Mouse (Mus musculus) heart, embryonic 14.5 days (tissue): ENCODE measurements at regions not wholly inside any gene's neighbourhood (a gene's known extent, or its start where the extent isn't known, plus 50 kb on each side); places are given as distances from the start of the nearest gene placed in this dataset.

Experiments used
- ATAC-seq: fragments of 200-750 bp; cut with Nextera tagmentation; 2 replicates; pipeline ENCODE4 v1.8.0; 2017; ENCODE audit warnings: low read depth, moderate TSS enrichment; ENCODE audit not compliant: insufficient number of reproducible peaks, insufficient read depth, low FRiP score
- H3K27ac ChIP-seq, 2 experiments: fragments of 200-500 bp in 1 of 2; fragments of 300-500 bp in 1 of 2; sonication (generic) in 1 of 2; replicated peaks in 1 of 2; 2 replicates each; pipeline ENCODE4 v1.5.1; 2012 to 2014; ENCODE audit warnings: low read depth in 2 of 2, low read length in 2 of 2, control low read depth in 1 of 2, mild to moderate bottlenecking in 1 of 2, mixed read lengths in 1 of 2; ENCODE audit not compliant: control insufficient read depth in 1 of 2, insufficient read depth in 1 of 2
- H3K27me3 ChIP-seq: fragments of 300-500 bp; sonication (generic); 2 replicates; pipeline ENCODE4 v1.6.1; 2014; ENCODE audit warnings: mild to moderate bottlenecking, low read length, control low read depth; ENCODE audit not compliant: control insufficient read depth, insufficient read depth
- H3K36me3 ChIP-seq: fragments of 300-500 bp; sonication (generic); 2 replicates; pipeline ENCODE4 v1.6.1; 2014; ENCODE audit warnings: mild to moderate bottlenecking, control low read depth, low read length, mixed read lengths; ENCODE audit not compliant: control insufficient read depth, insufficient read depth
- H3K4me1 ChIP-seq, 2 experiments: fragments of 200-500 bp in 1 of 2; fragments of 300-500 bp in 1 of 2; sonication (generic) in 1 of 2; 2 replicates each; pipeline ENCODE4 v1.6.1; 2012 to 2014; ENCODE audit warnings: low read length in 2 of 2, control low read depth in 1 of 2, mixed read lengths in 1 of 2; ENCODE audit not compliant: control insufficient read depth in 2 of 2, insufficient read depth in 2 of 2
- H3K4me2 ChIP-seq: fragments of 300-500 bp; sonication (generic); 2 replicates; pipeline ENCODE4 v1.6.1; 2014; ENCODE audit warnings: mild to moderate bottlenecking, low read length
- H3K4me3 ChIP-seq, 2 experiments: fragments of 200-500 bp in 1 of 2; fragments of 300-500 bp in 1 of 2; sonication (generic) in 1 of 2; 2 replicates each; pipeline ENCODE4 v1.5.1; 2012 to 2014; ENCODE audit warnings: low read length in 2 of 2, mild to moderate bottlenecking in 2 of 2, control low read depth in 1 of 2, low read depth in 1 of 2, moderate library complexity in 1 of 2; ENCODE audit not compliant: control insufficient read depth in 1 of 2, insufficient read depth in 1 of 2
- H3K9ac ChIP-seq: fragments of 300-500 bp; sonication (generic); 2 replicates; pipeline ENCODE4 v1.6.1; 2014; ENCODE audit warnings: mild to moderate bottlenecking, low read length
- H3K9me3 ChIP-seq: fragments of 300-500 bp; sonication (generic); 2 replicates; pipeline ENCODE4 v1.6.1; 2016; ENCODE audit warnings: low read length, control low read depth; ENCODE audit not compliant: control insufficient read depth
- whole genome bisulfite sequencing: fragments of 180-500 bp; shearing (Covaris S2); extraction: QIAGEN DNeasy Blood & Tissue Kit; methylation state at CpG from one replicate; pipeline ENCODE4 v1.1.7; 2014; 5-methylcytosine and 5-hydroxymethylcytosine counted together

DNA sequence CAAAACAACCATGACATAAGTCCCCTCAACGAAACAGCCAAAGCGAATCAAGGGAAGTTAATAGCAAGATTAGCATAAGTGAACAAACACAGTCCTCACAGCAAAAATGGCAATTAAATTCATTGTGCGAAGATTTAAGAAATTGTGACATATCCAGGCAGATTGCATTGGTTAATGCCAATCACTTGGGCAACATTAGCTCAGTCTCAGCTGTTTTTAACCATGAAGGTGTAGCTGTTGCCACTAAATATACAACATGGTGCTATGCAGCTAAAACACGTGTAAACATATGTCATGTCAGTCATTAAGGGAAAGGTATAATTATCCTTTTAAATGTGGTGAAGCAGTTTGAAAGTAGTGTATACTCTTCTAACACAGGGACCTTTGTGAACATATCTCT is 482.8 kb upstream of the Tle4 start:
- WGBS = 85% methylated on average over 4 of the region's 4 CpGs

DNA sequence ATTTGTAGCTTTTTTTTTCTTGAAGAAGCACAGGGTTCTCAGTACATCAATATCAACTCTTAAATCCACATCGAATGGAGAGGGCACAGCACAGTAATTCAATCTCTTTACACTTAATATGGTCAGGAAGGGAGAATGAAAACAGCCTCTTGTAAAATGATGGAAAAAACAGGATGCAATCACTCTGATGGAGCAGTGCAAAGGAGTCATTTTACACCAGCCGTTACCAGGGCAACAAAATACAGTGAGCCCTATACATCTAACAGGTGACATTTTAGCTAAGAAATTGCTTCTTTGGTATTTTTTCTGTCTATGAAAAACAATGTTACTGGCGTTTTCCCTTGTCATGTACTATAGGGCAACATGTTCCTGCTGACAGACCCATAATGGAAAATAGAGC is 459.9 kb upstream of the Tle4 start:
- 81% methylated on average over 3 of the region's 3 CpGs for WGBS
- Histone ChIP-seq H3K4me2 (no peak overlapping the region), H3K27ac (no peak overlapping the region), H3K9me3 (no peaks in the 10 kb centered on the region), H3K36me3 (no peaks in the 10 kb centered on the region), H3K9ac (no peak overlapping the region), H3K4me1 (peaks cover 0 to 2% of the 10 kb centered on the region in 2 experiments; a peak in 1 of 4 replicates), H3K4me3 (no peak overlapping the region), H3K27me3 (no peaks in the 10 kb centered on the region)
- no peak for ATAC-seq

More for the DNA sequence above, 482.8 kb upstream of the Tle4 start:
- Histone ChIP-seq H3K27me3 (no peaks in the 10 kb centered on the region), H3K4me2 (no peak overlapping the region), H3K9me3 (no peaks in the 10 kb centered on the region), H3K4me3 (no peak overlapping the region), H3K36me3 (no peaks in the 10 kb centered on the region), H3K27ac (no peak overlapping the region), H3K9ac (no peak overlapping the region), H3K4me1 (no peaks in the 10 kb centered on the region)
- ATAC-seq = no peak

DNA sequence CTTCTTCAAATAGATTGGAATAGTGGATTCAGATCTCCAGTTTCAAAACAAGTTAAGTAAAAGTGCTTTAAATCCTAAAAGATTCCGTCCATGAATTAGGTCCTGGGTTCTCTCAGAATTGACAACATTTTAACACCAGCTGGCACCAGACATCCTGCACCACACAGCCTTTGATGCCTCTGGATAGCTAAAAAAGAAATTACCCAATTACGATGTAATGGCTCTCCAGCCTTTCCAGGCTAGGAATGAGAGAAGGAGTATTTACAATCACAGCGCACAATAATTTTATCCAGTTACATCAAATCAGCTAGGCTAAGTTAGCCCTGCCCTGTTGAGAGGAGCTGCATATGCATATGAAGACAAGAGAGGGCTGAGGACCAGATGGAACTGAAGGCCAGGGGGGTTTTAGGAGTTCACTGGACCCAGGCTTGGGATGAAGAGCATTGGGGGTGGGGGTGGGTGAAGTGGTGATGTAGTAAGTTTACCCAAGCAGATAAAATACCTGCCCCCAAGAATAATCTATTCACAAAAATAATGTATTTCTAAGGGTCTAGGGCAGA is 455.8 kb upstream of the Tle4 start:
- H3K4me2 ChIP-seq = no peak overlapping the region
- peaks cover 0 to 2% of the 10 kb centered on the region in 2 experiments; a peak in 1 of 4 replicates for H3K4me1 ChIP-seq
- no peak overlapping the region for H3K4me3 ChIP-seq
- WGBS = 59% methylated on average over 3 of the region's 3 CpGs
- no peak overlapping the region for H3K9ac ChIP-seq
- no peak for ATAC-seq
- H3K27me3 ChIP-seq = no peaks in the 10 kb centered on the region
- no peak overlapping the region for H3K27ac ChIP-seq
- no peaks in the 10 kb centered on the region for H3K36me3 ChIP-seq
- H3K9me3 ChIP-seq = no peaks in the 10 kb centered on the region

- no peak for ATAC-seq
- Histone ChIP-seq H3K4me3 (no peak overlapping the region), H3K4me1 (peaks cover 6 to 9% of the 10 kb centered on the region in 2 experiments; a peak in 2 of 4 replicates), H3K27ac (no peak overlapping the region), H3K36me3 (no peaks in the 10 kb centered on the region), H3K4me2 (no peak overlapping the region), H3K27me3 (no peaks in the 10 kb centered on the region), H3K9me3 (no peaks in the 10 kb centered on the region), H3K9ac (no peak overlapping the region)
- 84% methylated on average over 10 of the region's 10 CpGs for WGBS
These were observed 454.9 kb upstream of the Tle4 start for GRCm38 (mm10) chr19:15052642-15053239.

GRCm38 (mm10) chr19:15047896-15048295 is 450.0 kb upstream of the Tle4 start:
- no peaks in the 10 kb centered on the region for H3K9me3 ChIP-seq
- H3K4me1 ChIP-seq = peaks cover 7 to 10% of the 10 kb centered on the region in 2 experiments; a peak in 2 of 4 replicates
- H3K9ac ChIP-seq = no peak overlapping the region
- no peaks in the 10 kb centered on the region for H3K27me3 ChIP-seq
- ATAC-seq = no peak; the same call in 1 of the 2 replicates
- H3K4me2 ChIP-seq = no peak overlapping the region
- no peak overlapping the region for H3K4me3 ChIP-seq
- H3K36me3 ChIP-seq = no peaks in the 10 kb centered on the region
- 43% methylated on average over 2 of the region's 2 CpGs for WGBS
- H3K27ac ChIP-seq = no peak overlapping the region

DNA sequence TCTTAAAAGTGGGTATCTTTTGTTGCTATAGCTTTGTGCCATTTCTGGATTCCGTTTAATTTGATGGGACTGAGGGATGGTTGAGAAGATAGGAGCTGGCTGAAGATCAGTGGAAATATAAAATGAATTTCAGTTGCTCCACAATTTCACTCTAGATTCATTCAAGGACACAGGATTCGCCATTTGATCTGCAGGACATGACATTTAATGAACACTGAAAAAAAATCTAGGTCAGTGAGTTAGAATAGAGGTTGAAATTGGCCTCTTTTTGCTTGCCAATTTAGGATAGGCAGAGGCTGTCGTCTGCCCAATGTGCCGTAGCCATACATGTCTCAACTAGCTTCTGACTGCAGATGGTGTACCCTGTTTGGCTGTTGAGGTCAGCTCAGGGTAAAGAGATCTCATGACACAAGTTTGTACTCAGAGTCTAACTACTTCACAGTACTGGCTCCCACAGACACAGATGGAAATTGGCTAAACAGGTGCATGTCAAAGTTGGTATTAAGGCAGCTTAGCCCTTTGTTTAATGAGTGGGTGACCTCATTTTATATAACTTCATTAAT is 449.5 kb upstream of the Tle4 start:
- H3K9ac ChIP-seq = no peak overlapping the region
- H3K27ac ChIP-seq = no peak overlapping the region
- H3K4me1 ChIP-seq = peaks cover 7 to 10% of the 10 kb centered on the region in 2 experiments; a peak in 2 of 4 replicates
- no peak for ATAC-seq
- H3K36me3 ChIP-seq = no peaks in the 10 kb centered on the region
- H3K27me3 ChIP-seq = no peaks in the 10 kb centered on the region
- no peak overlapping the region for H3K4me2 ChIP-seq
- 82% methylated on average over 4 of the region's 4 CpGs for WGBS
- H3K4me3 ChIP-seq = no peak overlapping the region
- no peaks in the 10 kb centered on the region for H3K9me3 ChIP-seq

- no peaks in the 10 kb centered on the region for H3K4me1 ChIP-seq
- no peak overlapping the region for H3K9ac ChIP-seq
- no peaks in the 10 kb centered on the region for H3K36me3 ChIP-seq
- no peak overlapping the region for H3K4me2 ChIP-seq
- WGBS = 27% methylated on average over 3 of the region's 3 CpGs
- H3K9me3 ChIP-seq = no peaks in the 10 kb centered on the region
- ATAC-seq = no peak
- no peak overlapping the region for H3K27ac ChIP-seq
- no peaks in the 10 kb centered on the region for H3K27me3 ChIP-seq
- H3K4me3 ChIP-seq = no peak overlapping the region
These were observed 437.7 kb upstream of the Tle4 start for GRCm38 (mm10) chr19:15035554-15035953.
